Mouse (Mus musculus): ENCODE results near the gene Cwh43.

Cwh43 gene

GRCm38 (mm10) chr5:73405981-73406722 lies at the start of gene Cwh43:
Gene Cwh43 (plus strand): TSS chr5:73406075.
- peak; percentile 42 for DNase-seq

- no peak for DNase-seq
These were observed 46.6 kb upstream of the Cwh43 start for GRCm38 (mm10) chr5:73359134-73359751.

DNA sequence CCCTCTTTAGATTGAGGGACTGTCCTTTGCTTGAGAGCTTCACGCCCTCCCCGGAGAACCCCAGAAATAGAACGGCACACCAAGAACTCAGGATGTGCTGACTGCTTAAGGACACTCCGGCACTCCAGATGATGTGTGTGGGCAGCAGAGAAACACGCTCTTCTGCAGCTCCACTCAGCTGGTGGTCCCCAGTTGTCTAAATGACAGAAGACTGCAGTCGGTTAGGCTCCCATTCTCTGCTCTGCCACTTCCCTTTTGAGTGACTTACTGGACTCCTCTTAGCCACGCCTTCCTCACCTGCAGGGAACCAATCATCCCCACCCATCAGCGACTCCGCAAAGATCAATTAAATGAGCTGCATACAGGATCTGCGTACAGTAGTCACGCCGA lies 46.1 kb upstream of the Cwh43 start:
- DNase-seq = no peak

- DNase-seq = no peak
These were observed 45.6 kb upstream of the Cwh43 start for GRCm38 (mm10) chr5:73360240-73360639.

DNA sequence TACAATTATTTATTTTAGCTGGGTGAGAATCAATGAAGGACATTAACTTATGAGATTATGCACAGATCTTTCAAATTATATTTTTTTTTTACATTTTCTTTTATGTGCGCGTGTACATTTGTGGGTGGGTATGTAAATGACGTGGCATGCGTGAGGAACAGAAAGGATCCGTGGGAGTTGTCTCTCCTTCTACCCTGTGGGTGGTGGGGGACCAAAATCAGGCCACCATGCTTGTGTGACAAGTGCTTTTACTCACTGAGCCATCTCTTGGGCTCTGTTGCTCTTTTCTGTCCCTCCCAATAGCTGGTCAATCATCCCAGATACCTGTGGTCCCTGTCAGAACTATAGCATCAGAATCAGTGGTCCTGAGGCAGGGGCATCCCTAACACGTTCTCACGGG lies 43.5 kb upstream of the Cwh43 start:
- no peak for DNase-seq

DNA sequence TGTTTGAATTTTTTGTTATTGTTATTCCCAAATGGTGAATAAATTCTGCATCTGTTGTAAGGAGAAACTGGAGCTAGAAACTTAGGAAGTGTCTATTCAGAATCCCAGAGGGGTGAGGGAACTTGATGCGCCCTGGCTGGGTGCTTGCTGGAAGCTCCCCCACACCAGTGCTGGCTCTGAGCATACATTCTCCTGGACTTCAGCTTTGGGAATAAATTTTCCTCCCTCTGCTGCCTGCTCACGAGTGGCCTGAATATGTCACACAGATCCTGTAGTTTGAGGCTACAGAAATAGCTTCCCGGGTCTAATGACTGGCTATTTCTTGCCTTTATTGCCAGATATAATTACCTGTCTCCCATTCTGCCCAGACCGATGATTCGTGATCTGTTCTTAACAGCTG lies 43.1 kb upstream of the Cwh43 start:
- no peak for DNase-seq

DNA sequence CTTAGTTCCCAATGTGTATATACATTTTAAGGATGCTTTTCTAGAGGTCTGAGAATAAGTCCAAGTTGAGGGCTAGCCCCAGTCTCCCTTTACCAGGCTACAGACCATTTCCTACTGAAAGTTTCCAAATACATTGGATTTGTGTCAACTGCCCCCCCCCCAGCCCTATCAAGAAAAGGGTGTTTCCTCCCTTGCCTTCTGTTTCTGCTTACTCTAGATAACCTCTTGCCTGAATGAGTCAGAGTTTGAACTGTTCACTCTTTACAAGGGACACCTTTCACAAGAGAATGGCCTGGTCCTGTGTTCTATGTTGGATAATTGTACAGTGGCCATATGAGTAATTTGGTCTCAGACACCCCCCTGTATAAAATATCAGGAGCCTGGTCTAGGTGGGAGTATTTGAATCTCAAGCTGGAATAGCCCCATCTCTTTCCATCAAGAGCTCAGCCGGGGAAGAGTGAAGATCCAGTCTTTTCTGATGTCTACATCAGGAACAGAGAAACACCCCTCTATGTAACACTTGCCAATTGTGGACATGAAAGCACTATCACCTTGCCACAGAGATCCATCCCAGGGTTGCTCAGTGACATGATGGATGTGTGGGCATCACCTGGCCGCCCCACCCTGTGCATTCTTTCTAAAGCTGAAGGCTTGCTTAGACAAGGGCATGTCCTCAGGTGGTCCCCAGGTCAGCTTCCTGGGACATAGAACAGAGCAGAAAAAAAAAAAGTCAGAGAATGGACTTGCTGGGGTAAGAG lies 41.6 kb upstream of the Cwh43 start:
- DNase-seq = no peak

DNA sequence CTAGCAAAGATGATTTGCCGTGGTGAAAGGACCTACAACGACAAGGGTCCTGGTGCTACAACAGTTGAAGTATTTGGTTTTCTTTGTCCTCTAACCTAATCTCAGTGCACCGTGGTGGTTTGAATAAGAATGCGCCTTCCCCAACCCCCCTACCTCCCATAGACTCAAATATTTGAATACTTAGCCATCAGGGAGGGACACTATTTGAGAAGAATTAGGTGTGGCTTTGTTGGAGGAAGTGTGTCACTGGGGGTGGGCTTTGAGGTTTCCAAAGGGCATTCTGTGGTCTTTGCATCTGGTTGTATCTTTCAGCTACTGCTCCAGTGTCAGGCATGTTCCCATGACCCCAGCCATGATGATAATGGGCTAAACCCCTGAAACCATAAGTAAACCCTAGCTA lies 38.0 kb upstream of the Cwh43 start:
- no peak for DNase-seq

- no peak for DNase-seq
These were observed 36.9 kb upstream of the Cwh43 start for GRCm38 (mm10) chr5:73368845-73369447.

GRCm38 (mm10) chr5:73369731-73370130 lies 36.1 kb upstream of the Cwh43 start:
- no peak for DNase-seq

- no peak for DNase-seq
These were observed 33.3 kb upstream of the Cwh43 start for GRCm38 (mm10) chr5:73372601-73373000.

- no peak for DNase-seq
These were observed 32.7 kb upstream of the Cwh43 start for GRCm38 (mm10) chr5:73373184-73373583.

DNA sequence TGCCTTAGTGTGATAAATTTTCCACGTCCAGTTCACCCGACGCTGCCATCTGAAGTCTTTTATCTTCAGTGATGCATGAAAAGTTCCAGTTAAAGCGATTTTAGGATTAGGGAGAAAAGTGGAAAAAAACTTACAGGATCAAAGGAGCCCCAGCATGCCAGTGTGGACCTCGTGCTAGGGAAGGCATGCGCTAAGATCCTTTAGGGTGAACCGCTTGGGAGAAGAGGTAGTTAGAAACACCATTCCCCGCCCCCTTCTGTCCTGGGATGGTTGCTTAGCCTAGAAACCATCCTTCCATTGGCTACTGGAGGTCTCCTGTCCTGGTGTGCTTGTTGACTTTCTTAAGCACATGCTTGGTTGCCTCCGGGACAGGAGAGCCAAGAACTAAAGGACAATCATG lies 29.8 kb upstream of the Cwh43 start:
- no peak for DNase-seq

GRCm38 (mm10) chr5:73376491-73376890 lies 29.4 kb upstream of the Cwh43 start:
- no peak for DNase-seq

DNA sequence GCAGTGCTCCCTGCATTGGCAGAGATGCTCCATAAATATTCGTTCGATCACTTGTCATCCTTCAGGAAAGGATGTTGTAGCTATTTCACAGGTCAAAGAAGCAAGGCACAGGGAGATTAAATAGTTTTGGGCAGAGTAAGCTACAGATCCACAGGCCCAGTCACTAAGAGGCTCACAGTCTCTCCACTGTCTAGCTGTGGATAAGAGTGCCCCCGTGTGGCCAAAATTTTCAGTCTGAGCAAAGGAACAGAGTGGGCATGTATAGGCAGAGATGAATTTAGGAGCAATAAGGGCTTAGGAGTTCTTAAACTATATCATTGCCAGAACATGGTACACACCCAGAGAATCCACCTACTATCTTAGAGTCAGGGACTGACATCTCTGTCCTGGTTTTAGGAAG lies 26.0 kb upstream of the Cwh43 start:
- DNase-seq = peak; percentile 83

GRCm38 (mm10) chr5:73380829-73381228 lies 25.0 kb upstream of the Cwh43 start:
- DNase-seq = no peak

- no peak for DNase-seq
These were observed 24.4 kb upstream of the Cwh43 start for GRCm38 (mm10) chr5:73381510-73381909.

GRCm38 (mm10) chr5:73381976-73382540 lies 23.8 kb upstream of the Cwh43 start:
- no peak for DNase-seq

GRCm38 (mm10) chr5:73382737-73383646 lies 22.9 kb upstream of the Cwh43 start:
- DNase-seq = peak; percentile 64

DNA sequence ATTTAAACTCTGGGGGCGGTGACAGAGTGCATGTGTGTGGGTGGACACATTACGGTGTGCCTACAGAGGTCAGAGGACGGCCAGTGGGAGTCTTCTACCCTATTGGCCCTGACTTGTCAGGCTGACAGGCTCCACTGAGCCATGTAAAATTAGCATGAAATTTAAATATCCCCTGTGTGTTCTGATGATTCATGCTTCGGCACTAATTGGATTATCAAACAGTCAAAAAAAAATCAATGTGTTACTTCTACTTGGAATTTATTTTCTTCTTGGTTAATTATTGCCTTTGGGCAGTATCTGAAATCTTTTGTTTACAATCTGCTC lies 22.3 kb upstream of the Cwh43 start:
- DNase-seq = no peak

- peak; percentile 29 for DNase-seq
These were observed 12.8 kb upstream of the Cwh43 start for GRCm38 (mm10) chr5:73393041-73393440.

Measured in kidney, adult 18-20 months (tissue).